Mouse (Mus musculus) ES-E14 (cell line): ENCODE measurements around the gene Arhgef18. TPM values are rescaled to one million over a fixed set of nuclear protein-coding genes. Genes with fewer than 3 reads are reported as not detected.

Experiments
- DNase-seq: peaks from one replicate; pipeline ENCODE4 v3.0.0-alpha.2; 2013; ENCODE audit warnings: low read depth, low spot score
- H3K27ac ChIP-seq: 2 replicates; pipeline ENCODE4 v1.5.1; 2012; ENCODE audit warnings: low read depth, mild to moderate bottlenecking, low read length, moderate library complexity, mixed read lengths; ENCODE audit not compliant: poor library complexity, insufficient read depth, severe bottlenecking
- H3K36me3 ChIP-seq: 2 replicates; pipeline ENCODE4 v1.6.1; 2012; ENCODE audit warnings: mild to moderate bottlenecking, low read length, moderate library complexity, mixed read lengths; ENCODE audit not compliant: control insufficient read depth, poor library complexity, insufficient read depth, severe bottlenecking
- H3K4me1 ChIP-seq, 2 experiments: fragments of 150-350 bp in 1 of 2; sonication (generic) in 1 of 2; 2 replicates each; pipeline ENCODE4 v1.6.1; 2012; ENCODE audit warnings: low read length in 2 of 2, mild to moderate bottlenecking in 1 of 2, mixed read lengths in 1 of 2; ENCODE audit not compliant: control insufficient read depth in 2 of 2, insufficient read depth in 2 of 2, poor library complexity in 1 of 2
- H3K4me3 ChIP-seq, 2 experiments: fragments of 150-350 bp in 1 of 2; sonication (generic) in 1 of 2; 2 replicates each; pipeline ENCODE4 v1.5.1; 2012; ENCODE audit warnings: low read length in 2 of 2, low read depth in 1 of 2, mild to moderate bottlenecking in 1 of 2, mixed read lengths in 1 of 2; ENCODE audit not compliant: insufficient read depth in 1 of 2, poor library complexity in 1 of 2, severe bottlenecking in 1 of 2
- H3K9ac ChIP-seq: 2 replicates; pipeline ENCODE4 v1.6.1; 2012; ENCODE audit warnings: low read depth, mild to moderate bottlenecking, low read length, mixed read lengths; ENCODE audit not compliant: poor library complexity, insufficient read depth, severe bottlenecking
- H3K9me3 ChIP-seq: fragments of 150-350 bp; sonication (generic); 2 replicates; pipeline ENCODE4 v1.6.1; 2012; ENCODE audit warnings: low read depth, mild to moderate bottlenecking, low read length; ENCODE audit not compliant: control insufficient read depth, insufficient read depth
- CHD2 ChIP-seq: IDR thresholded peaks from 2 replicates; pipeline ENCODE4 v1.6.1; 2014; ENCODE audit warnings: mild to moderate bottlenecking, low read depth, low read length, inconsistent platforms
- HCFC1 ChIP-seq: IDR thresholded peaks from 2 replicates; pipeline ENCODE4 v1.6.1; 2012; ENCODE audit warnings: low read length, inconsistent platforms, borderline replicate concordance; ENCODE audit not compliant: insufficient read depth
- MAFK ChIP-seq: IDR thresholded peaks from 2 replicates; pipeline ENCODE4 v1.6.1; 2014; ENCODE audit warnings: mild to moderate bottlenecking, low read depth, low read length, inconsistent platforms; ENCODE audit not compliant: insufficient read depth
- ZC3H11A ChIP-seq: IDR thresholded peaks from 2 replicates; pipeline ENCODE4 v1.6.1; 2012; ENCODE audit warnings: low read depth, mild to moderate bottlenecking, inconsistent platforms, low read length, borderline replicate concordance
- ZNF384 ChIP-seq: IDR thresholded peaks from 2 replicates; pipeline ENCODE4 v1.6.1; 2012; ENCODE audit warnings: low read depth, low read length, inconsistent platforms
- in situ Hi-C, 2 experiments: fragments of 600-800 bp; cut with MboI; formaldehyde crosslinking; loops; one replicate each; pipeline ENCODE4 v1.15.1; 2025; ENCODE audit warnings: low sequenced_read_pairs in 2 of 2, inconsistent platforms in 1 of 2; ENCODE audit not compliant: unreplicated experiment in 2 of 2
- total RNA-seq: library from RNA; depleted of rRNA; stranded (reverse); fragments of 300-350 nt; gene quantifications from 2 replicates; pipeline ENCODE4 v1.2.3, GENCODE M21; 2012

The Arhgef18 gene
- total RNA-seq, 1 experiment = 34.7 TPM

DNA sequence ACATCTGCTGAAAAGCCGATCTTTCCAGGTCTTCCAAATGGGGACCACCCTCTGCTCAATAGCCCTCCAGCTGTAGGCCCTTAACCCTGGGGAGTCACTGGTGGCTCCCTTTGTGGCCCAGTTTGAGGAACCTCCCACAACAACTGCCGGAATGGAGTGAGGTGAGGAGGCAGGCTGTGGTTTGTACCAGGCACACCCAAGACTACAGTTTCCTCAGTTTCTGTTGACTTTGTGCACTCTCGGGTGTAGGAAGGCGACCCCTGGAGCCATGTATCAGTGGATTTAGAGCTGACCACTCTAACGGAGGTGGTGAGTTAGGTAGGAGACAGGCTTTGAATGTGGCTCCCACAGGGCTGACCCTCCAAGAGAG lies 38.4 kb upstream of the Arhgef18 start:
- Histone ChIP-seq H3K27ac (no peak overlapping the region), H3K9ac (no peak overlapping the region), H3K9me3 (no peaks in the 10 kb centered on the region), H3K4me3 (no peak overlapping the region), H3K36me3 (no peaks in the 10 kb centered on the region), H3K4me1 (peaks cover 7 to 14% of the 10 kb centered on the region in 2 experiments)
- no peak for TF ChIP-seq ZNF384
- TF ChIP-seq CHD2 = no peak
- no peak for TF ChIP-seq ZC3H11A
- TF ChIP-seq HCFC1 = no peak
- no peak for TF ChIP-seq MAFK
- in situ Hi-C loops = no loop called here
- no peak for DNase-seq

DNA sequence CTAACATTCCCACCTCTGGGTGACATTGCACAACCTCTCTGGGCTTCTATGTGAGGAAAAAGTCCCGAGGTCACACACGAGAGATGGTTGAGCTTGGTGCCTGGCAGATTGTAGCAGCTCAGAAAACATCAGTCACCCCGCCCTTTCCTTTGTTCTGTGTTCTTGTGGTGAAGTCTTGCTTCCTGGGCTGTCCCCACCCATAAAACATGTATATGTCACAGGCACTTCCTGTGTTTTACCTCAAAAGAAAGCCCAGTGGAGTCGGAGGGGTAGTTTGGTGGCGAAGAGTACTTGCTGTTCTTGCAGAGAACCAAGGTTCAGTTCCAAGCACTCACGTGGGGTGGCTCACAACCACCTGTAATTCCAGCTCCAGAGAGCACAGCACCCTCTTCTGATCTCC lies 37.2 kb upstream of the Arhgef18 start:
- DNase-seq = peak; percentile 29
- Histone ChIP-seq H3K4me1 (peaks cover 7 to 14% of the 10 kb centered on the region in 2 experiments), H3K9ac (no peak overlapping the region), H3K9me3 (no peaks in the 10 kb centered on the region), H3K4me3 (no peak overlapping the region), H3K27ac (no peak overlapping the region), H3K36me3 (no peaks in the 10 kb centered on the region)
- in situ Hi-C loops = no loop called here
- TF ChIP-seq ZC3H11A = no peak
- no peak for TF ChIP-seq MAFK
- TF ChIP-seq HCFC1 = no peak
- no peak for TF ChIP-seq CHD2
- no peak for TF ChIP-seq ZNF384

DNA sequence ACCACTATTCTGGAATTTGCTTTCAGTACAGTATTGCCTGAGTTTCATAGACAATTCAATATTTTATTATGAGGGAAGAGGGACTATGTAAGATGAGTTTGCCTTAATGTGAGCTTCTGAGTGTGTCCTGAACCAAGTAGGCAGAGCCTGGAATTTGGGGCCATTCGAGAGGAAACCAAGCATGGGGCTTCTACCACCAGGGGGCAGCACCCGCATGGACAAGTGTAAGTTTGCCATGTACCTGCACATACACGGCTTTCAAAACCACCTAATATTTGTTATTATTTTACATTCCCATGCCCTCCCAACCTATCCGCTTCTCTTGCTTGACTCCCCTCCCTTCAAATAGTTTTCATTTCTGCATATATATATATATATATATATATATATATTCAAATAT lies 34.7 kb upstream of the Arhgef18 start:
- in situ Hi-C loops = no loop called here
- DNase-seq = peak; percentile 77
- Histone ChIP-seq H3K4me1 (peaks cover 7 to 12% of the 10 kb centered on the region in 2 experiments), H3K4me3 (no peak overlapping the region), H3K9ac (no peak overlapping the region), H3K9me3 (no peaks in the 10 kb centered on the region), H3K36me3 (no peaks in the 10 kb centered on the region), H3K27ac (no peak overlapping the region)
- no peak for TF ChIP-seq ZNF384
- peak; percentile 50; the same call in 1 of the 2 replicates for TF ChIP-seq ZC3H11A

DNA sequence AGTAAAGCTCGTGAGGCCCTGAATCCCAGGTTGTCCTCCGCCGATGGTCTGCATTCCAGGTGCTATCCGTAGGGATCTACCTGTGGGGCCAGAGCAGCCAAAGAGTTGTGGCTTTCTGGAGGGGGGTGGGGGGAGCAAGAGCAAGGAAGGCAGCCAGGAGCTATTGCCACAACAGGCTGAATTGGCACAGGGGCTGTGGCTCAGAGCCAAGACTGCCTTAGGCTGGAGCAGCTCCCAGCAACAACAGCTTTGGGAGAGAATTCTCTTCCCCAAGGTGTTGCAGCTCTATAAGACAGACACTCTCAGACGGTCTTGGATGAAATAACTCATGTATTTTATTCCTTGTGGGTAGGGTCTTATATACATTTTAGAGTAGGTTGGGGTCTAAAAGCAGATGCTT lies 25.7 kb upstream of the Arhgef18 start:
- Histone ChIP-seq H3K4me3 (no peak overlapping the region), H3K36me3 (no peaks in the 10 kb centered on the region), H3K27ac (no peak overlapping the region), H3K4me1 (no peaks in the 10 kb centered on the region), H3K9ac (no peak overlapping the region), H3K9me3 (no peaks in the 10 kb centered on the region)
- TF ChIP-seq ZC3H11A (no peak), HCFC1 (no peak), ZNF384 (no peak), MAFK (no peak), CHD2 (no peak)
- no peak for DNase-seq
- in situ Hi-C loops = no loop called here

DNA sequence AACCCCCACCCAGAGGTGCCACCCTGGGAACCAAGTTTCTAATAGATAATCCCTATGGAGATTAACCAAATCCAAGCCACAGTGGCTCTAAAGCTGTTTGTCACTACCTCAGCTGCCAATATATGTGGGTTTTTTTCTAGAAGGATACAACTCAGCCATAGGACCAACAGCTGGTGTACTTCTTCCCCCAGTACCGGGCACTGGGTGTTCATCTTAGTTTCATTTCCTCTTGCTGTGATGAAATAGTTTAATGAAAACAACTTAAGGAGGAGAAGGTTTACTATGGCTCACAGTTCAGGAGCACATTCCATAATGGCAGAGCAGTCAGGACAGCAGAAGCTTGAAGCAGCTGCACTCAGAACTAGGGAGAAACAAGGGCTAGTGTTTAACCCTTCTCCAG lies 24.7 kb upstream of the Arhgef18 start:
- Histone ChIP-seq H3K9ac (no peak overlapping the region), H3K36me3 (no peaks in the 10 kb centered on the region), H3K27ac (no peak overlapping the region), H3K4me1 (no peaks in the 10 kb centered on the region), H3K9me3 (no peaks in the 10 kb centered on the region), H3K4me3 (no peak overlapping the region)
- TF ChIP-seq ZC3H11A (no peak), MAFK (no peak), HCFC1 (no peak), ZNF384 (no peak), CHD2 (no peak)
- DNase-seq = no peak
- in situ Hi-C loops = no loop called here
